Mouse (Mus musculus) liver, adult 10 weeks (tissue): ENCODE results near the gene Rcan1. TPM values are rescaled to one million over a fixed set of nuclear protein-coding genes. Genes with fewer than 3 reads are reported as not detected.

Experiments
- polyA plus RNA-seq: library from polyadenylated mRNA; stranded (reverse); fragments of 350-450 nt; fragmentation: Illumina TruSeq; extraction: RNeasy Lipid Tissue Mini Kit (QIAGEN cat#74804); gene quantifications from one replicate; pipeline ENCODE4 v1.2.3, GENCODE M21; 2014; ENCODE audit warnings: low read depth, low replicate concordance

Gene Rcan1
- 7.9 TPM for polyA plus RNA-seq

GRCm38 (mm10) chr16:92470706-92471105 lies at the start of gene Rcan1:
Rcan1 (minus strand) TSS chr16:92470867.

GRCm38 (mm10) chr16:92485436-92485835 lies 14.8 kb upstream of the Rcan1 start, which contains the start of gene Clic6:
Clic6 (plus strand) TSS chr16:92485736.

GRCm38 (mm10) chr16:92359229-92359628 lies 111.4 kb downstream of the Rcan1 start, which contains the start of gene Kcne1:
Kcne1 (minus strand) TSS chr16:92359468.

Other genes with a start within 250 kb of the Rcan1 start
- gene Kcne2, start 178.5 kb downstream of the Rcan1 start, polyA plus RNA-seq, result not detected
- gene Smim11, start 169.6 kb downstream of the Rcan1 start, polyA plus RNA-seq, result 42.7 TPM
- gene Fam243, start 149.4 kb downstream of the Rcan1 start, polyA plus RNA-seq, result not detected
- gene Kcne1, start 111.4 kb downstream of the Rcan1 start, polyA plus RNA-seq, result not detected
- 0.13 TPM for gene Clic6, start 14.9 kb upstream of the Rcan1 start, polyA plus RNA-seq